Mouse (Mus musculus) gastrocnemius, postnatal 4 days (tissue): ENCODE measurements at regions not wholly inside any gene's neighbourhood (a gene's known extent, or its start where the extent isn't known, plus 50 kb on each side); places are given as distances from the start of the nearest gene placed in this dataset.

Experiments
- DNase-seq, 2 experiments: peaks; one replicate each; pipeline ENCODE4 v3.0.0; 2021 to 2022; ENCODE audit warnings: low spot score in 2 of 2, mixed read lengths in 2 of 2

- DNase-seq, result no peak
Observed at GRCm38 (mm10) chr1:186312008-186312407, 194.9 kb upstream of the Lyplal1 start.

GRCm38 (mm10) chr1:186307627-186308026 is 190.5 kb upstream of the Lyplal1 start:
- DNase-seq, result no peak

GRCm38 (mm10) chr1:186297464-186297863 is 180.4 kb upstream of the Lyplal1 start:
- DNase-seq, result no peak

- DNase-seq, result no peak
Observed at GRCm38 (mm10) chr1:186295201-186295600, 178.1 kb upstream of the Lyplal1 start.

- DNase-seq, result no peak
Observed at GRCm38 (mm10) chr1:186294635-186295034, 177.5 kb upstream of the Lyplal1 start.

GRCm38 (mm10) chr1:186289117-186289516 is 172.0 kb upstream of the Lyplal1 start:
- DNase-seq, result no peak

- no peak for DNase-seq
Observed at GRCm38 (mm10) chr1:186287831-186288230, 170.7 kb upstream of the Lyplal1 start.

GRCm38 (mm10) chr1:186286401-186286800 is 169.3 kb upstream of the Lyplal1 start:
- no peak for DNase-seq

- DNase-seq, result no peak
Observed at GRCm38 (mm10) chr1:186277981-186278634, 161.0 kb upstream of the Lyplal1 start.

- DNase-seq, result no peak
Observed at GRCm38 (mm10) chr1:186271436-186271835, 154.3 kb upstream of the Lyplal1 start.

GRCm38 (mm10) chr1:186267317-186267716 is 150.2 kb upstream of the Lyplal1 start:
- DNase-seq, result no peak

- DNase-seq, result peak; percentile 58 to 81
Observed at GRCm38 (mm10) chr1:186264639-186265038, 147.5 kb upstream of the Lyplal1 start.

GRCm38 (mm10) chr1:186263955-186264354 is 146.8 kb upstream of the Lyplal1 start:
- peak; percentile 36 to 64 for DNase-seq

GRCm38 (mm10) chr1:186263196-186263595 is 146.1 kb upstream of the Lyplal1 start:
- no peak for DNase-seq

- DNase-seq, result no peak
Observed at GRCm38 (mm10) chr1:186262040-186262439, 144.9 kb upstream of the Lyplal1 start.

- DNase-seq, result peak; percentile 73 to 82
Observed at GRCm38 (mm10) chr1:186261326-186261833, 144.3 kb upstream of the Lyplal1 start.

GRCm38 (mm10) chr1:186257611-186258010 is 140.5 kb upstream of the Lyplal1 start:
- no peak for DNase-seq

- DNase-seq, result no peak
Observed at GRCm38 (mm10) chr1:186255476-186256080, 138.5 kb upstream of the Lyplal1 start.

GRCm38 (mm10) chr1:186254500-186254899 is 137.4 kb upstream of the Lyplal1 start:
- no peak for DNase-seq

GRCm38 (mm10) chr1:186252551-186252950 is 135.4 kb upstream of the Lyplal1 start:
- DNase-seq, result no peak

- DNase-seq, result peak; percentile 28 to 73
Observed at GRCm38 (mm10) chr1:186250316-186250715, 133.2 kb upstream of the Lyplal1 start.

GRCm38 (mm10) chr1:186249214-186249613 is 132.1 kb upstream of the Lyplal1 start:
- DNase-seq, result no peak
